Mouse (Mus musculus): ENCODE measurements around the gene 4930590J08Rik. TPM values are rescaled to one million over a fixed set of nuclear protein-coding genes. Genes with fewer than 3 reads are reported as not detected.
A peak's percentile ranks its signal among the peaks of the same experiment; 100 is the strongest.

The 4930590J08Rik gene
- polyA plus RNA-seq, 1 experiment: 134 TPM

DNA sequence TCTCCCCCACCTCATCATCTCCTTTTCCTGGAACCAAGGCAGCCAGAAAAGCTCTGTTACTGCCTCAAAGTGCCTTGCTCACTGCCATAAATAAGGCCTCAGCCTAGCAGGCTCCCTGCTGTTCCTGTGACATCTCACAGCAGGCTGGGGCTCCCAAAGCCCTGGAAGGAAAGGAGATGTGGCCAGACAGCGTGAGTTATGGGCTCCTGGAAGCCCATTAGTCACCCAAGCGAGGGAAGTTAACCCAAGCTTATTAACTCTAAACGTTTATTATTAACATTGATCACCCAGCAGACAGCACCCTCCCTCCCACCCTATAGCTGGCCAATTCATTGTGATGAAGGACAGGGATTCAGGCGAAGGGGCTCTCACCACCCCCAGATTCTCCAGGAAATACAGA lies 60.8 kb downstream of the 4930590J08Rik start:
- Histone ChIP-seq H3K27me3 (ENCODE audit: control insufficient read depth, insufficient read depth, low read length) (no peaks in the 10 kb centered on the region), H3K4me3 (ENCODE audit: control insufficient read depth, low read depth, low read length) (no peak overlapping the region), H3K27ac (ENCODE audit: control insufficient read depth, insufficient read depth, low read depth, low read length) (no peak overlapping the region), H3K4me1 (ENCODE audit: control insufficient read depth, insufficient read depth, low read length) (no peaks in the 10 kb centered on the region), H3K36me3 (ENCODE audit: control insufficient read depth, insufficient read depth, low read length) (no peaks in the 10 kb centered on the region)
- TF ChIP-seq POLR2A (IDR thresholded peaks at IDR 0.05; ENCODE audit: control insufficient read depth, low read depth, low read length): no peak
- TF ChIP-seq CTCF (IDR thresholded peaks at IDR 0.05; ENCODE audit: control insufficient read depth, insufficient read depth, insufficient replicate concordance, low read depth, low read length): no peak

DNA sequence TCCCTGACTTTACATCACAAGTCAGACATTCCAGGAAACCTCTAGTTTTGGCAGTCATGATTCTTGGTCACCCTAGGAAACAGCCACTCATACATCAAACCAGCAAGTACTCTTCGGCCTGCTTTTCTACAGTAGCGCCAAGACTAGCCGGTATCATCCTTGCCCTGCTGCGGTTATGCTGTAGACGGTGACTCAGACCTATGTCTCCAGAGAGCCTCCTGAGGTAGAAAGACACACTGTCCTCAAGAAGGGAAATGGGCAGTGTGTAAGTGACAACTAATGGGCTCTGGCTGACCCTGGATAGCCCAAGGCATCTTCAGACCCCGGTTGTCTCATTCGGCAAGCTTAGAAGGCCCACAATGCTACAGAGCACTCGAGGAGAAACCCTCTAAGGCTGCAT lies 62.5 kb downstream of the 4930590J08Rik start:
- Histone ChIP-seq H3K27me3 (ENCODE audit: control insufficient read depth, insufficient read depth, low read length) (no peaks in the 10 kb centered on the region), H3K4me3 (ENCODE audit: control insufficient read depth, low read depth, low read length) (no peak overlapping the region), H3K4me1 (ENCODE audit: control insufficient read depth, insufficient read depth, low read length) (no peaks in the 10 kb centered on the region), H3K36me3 (ENCODE audit: control insufficient read depth, insufficient read depth, low read length) (no peaks in the 10 kb centered on the region), H3K27ac (ENCODE audit: control insufficient read depth, insufficient read depth, low read depth, low read length) (no peak overlapping the region)
- TF ChIP-seq CTCF (IDR thresholded peaks at IDR 0.05; ENCODE audit: control insufficient read depth, insufficient read depth, insufficient replicate concordance, low read depth, low read length) (no peak), POLR2A (IDR thresholded peaks at IDR 0.05; ENCODE audit: control insufficient read depth, low read depth, low read length) (no peak)

DNA sequence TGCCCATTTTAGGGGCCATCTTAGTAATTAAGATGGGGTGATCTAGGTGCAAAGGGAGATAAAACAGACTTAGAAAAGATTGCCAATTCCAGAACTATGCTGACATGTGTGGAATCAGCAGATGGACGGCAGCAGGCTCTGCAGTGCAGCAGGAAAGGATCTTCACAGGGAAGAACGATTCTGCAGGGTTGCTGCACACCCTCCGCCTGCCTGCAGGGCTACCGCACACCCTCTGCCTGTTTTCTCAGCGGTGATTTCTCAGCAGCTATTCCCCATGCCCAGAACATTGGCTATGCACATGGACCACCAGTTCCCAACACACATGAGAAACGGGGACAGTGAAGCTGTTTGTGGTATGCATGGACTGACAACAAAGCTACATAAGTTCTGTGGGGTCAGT lies 63.4 kb downstream of the 4930590J08Rik start:
- H3K36me3 ChIP-seq (ENCODE audit: control insufficient read depth, insufficient read depth, low read length): no peaks in the 10 kb centered on the region
- no peak overlapping the region for H3K27ac ChIP-seq (ENCODE audit: control insufficient read depth, insufficient read depth, low read depth, low read length)
- TF ChIP-seq POLR2A (IDR thresholded peaks at IDR 0.05; ENCODE audit: control insufficient read depth, low read depth, low read length) (no peak), CTCF (IDR thresholded peaks at IDR 0.05; ENCODE audit: control insufficient read depth, insufficient read depth, insufficient replicate concordance, low read depth, low read length) (no peak)

DNA sequence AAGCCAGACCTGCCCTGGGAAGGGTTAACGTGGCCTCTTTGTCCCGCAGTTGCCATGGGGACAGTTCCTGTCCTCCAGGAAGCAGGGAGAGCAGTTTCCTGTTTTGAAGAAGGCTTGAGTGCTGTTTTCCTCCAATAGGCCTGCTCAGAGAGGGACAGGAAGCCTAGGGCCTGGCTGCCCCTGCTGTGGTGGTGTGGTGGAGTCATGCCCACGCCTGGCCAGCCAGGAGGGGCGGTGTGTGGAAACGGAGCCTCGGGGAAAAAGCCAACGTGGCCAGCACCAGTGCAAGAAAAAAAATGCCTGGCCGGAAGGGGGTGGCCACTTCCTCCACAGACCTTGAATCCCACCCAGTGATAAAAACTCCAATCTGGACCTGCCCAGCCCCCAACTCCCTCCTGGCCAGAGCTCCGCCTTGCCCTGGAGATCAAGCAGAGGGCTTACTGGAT lies 69.6 kb downstream of the 4930590J08Rik start:
- no peak overlapping the region for H3K27ac ChIP-seq (ENCODE audit: control insufficient read depth, insufficient read depth, low read depth, low read length)
- no peak overlapping the region for H3K4me3 ChIP-seq (ENCODE audit: control insufficient read depth, low read depth, low read length)
- H3K27me3 ChIP-seq (ENCODE audit: control insufficient read depth, insufficient read depth, low read length): no peaks in the 10 kb centered on the region
- no peak for TF ChIP-seq CTCF (IDR thresholded peaks at IDR 0.05; ENCODE audit: control insufficient read depth, insufficient read depth, insufficient replicate concordance, low read depth, low read length)
- no peak for TF ChIP-seq POLR2A (IDR thresholded peaks at IDR 0.05; ENCODE audit: control insufficient read depth, low read depth, low read length)
- H3K36me3 ChIP-seq (ENCODE audit: control insufficient read depth, insufficient read depth, low read length): no peaks in the 10 kb centered on the region
- H3K4me1 ChIP-seq (ENCODE audit: control insufficient read depth, insufficient read depth, low read length): peaks cover 7% of the 10 kb centered on the region

More for the DNA sequence above, 63.4 kb downstream of the 4930590J08Rik start:
- H3K4me1 ChIP-seq (ENCODE audit: control insufficient read depth, insufficient read depth, low read length): no peaks in the 10 kb centered on the region
- no peaks in the 10 kb centered on the region for H3K27me3 ChIP-seq (ENCODE audit: control insufficient read depth, insufficient read depth, low read length)
- H3K4me3 ChIP-seq (ENCODE audit: control insufficient read depth, low read depth, low read length): no peak overlapping the region

DNA sequence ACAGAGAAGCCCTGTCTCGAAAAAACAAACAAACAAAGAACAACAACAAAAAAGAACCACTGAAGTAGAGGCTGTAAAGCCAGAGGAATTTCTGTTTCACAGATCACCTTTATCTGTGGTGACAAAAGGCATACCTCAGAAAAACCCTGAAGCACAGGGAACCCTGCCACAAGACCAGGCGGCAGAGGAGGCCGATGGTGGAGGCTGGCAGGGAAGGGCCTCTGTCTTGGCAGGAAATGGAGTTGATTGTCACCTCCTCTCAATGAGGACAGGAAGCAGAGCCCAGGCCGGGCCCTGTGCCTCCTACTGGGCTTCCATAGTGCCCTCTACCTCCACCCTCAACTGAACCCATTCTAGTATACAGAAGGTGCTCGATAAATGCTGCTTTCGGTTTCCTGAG lies 71.4 kb downstream of the 4930590J08Rik start:
- H3K4me3 ChIP-seq (ENCODE audit: control insufficient read depth, low read depth, low read length): no peak overlapping the region
- no peaks in the 10 kb centered on the region for H3K27me3 ChIP-seq (ENCODE audit: control insufficient read depth, insufficient read depth, low read length)
- TF ChIP-seq CTCF (IDR thresholded peaks at IDR 0.05; ENCODE audit: control insufficient read depth, insufficient read depth, insufficient replicate concordance, low read depth, low read length) (no peak), POLR2A (IDR thresholded peaks at IDR 0.05; ENCODE audit: control insufficient read depth, low read depth, low read length) (no peak)
- H3K27ac ChIP-seq (ENCODE audit: control insufficient read depth, insufficient read depth, low read depth, low read length): no peak overlapping the region
- H3K4me1 ChIP-seq (ENCODE audit: control insufficient read depth, insufficient read depth, low read length): peaks cover 7% of the 10 kb centered on the region
- no peaks in the 10 kb centered on the region for H3K36me3 ChIP-seq (ENCODE audit: control insufficient read depth, insufficient read depth, low read length)

DNA sequence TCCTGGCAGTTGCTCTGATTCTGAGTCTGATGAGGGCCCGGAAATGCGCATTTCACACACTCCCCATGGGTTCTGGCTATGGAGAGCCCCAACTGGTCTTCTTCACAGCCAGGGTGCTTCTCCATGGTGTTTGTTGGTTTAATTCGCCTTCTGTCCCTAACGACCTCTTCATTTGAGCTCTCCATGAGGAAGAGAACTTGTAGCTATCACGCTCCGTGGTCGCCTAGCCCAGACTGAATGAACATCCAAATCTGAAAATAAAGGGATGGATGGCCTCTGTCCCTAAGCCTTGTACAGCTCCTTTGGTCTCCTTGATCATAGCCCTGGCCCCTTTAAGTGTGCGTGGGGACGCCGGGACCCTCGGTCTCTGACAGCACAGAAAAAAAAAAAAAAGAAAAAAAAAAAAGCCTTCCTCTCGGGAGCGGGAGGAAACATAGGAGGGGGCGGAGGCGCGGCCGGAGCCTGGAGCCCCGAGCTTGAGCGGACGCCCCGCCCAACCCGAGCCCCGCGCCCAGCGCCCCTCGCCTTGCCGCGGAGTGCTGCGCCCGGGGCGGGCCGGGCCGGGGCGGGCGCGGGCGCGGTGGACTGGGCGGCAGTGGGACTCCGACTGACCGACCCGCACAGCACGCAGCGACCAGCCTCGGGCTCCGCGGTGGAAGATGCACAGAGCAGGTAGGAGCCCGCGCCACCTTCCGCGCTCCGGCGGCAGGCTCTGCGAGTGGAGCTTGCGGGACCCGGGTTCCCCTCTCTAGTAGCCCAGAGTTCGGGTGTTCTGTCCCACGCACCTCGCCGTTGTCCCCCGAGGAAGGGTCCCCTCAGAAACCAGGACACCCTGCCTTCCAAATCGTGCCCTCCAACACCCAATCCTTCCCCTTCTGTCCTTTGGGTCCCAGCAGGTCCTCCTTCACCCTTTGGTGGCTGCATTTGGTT lies 76.0 kb downstream of the 4930590J08Rik start, which contains the start of gene Fgd5:
Fgd5 (plus strand) TSS at position 508 of the 930 bp plus-strand sequence.
- H3K27ac ChIP-seq (ENCODE audit: control insufficient read depth, insufficient read depth, low read depth, low read length): no peak within 1 kb of the TSS
- no peaks in the 10 kb centered on the region for H3K27me3 ChIP-seq (ENCODE audit: control insufficient read depth, insufficient read depth, low read length)
- peak within 1 kb of the TSS; percentile 23 for H3K4me3 ChIP-seq (ENCODE audit: control insufficient read depth, low read depth, low read length)
- TF ChIP-seq CTCF (IDR thresholded peaks at IDR 0.05; ENCODE audit: control insufficient read depth, insufficient read depth, insufficient replicate concordance, low read depth, low read length): no peak
- no peak for TF ChIP-seq POLR2A (IDR thresholded peaks at IDR 0.05; ENCODE audit: control insufficient read depth, low read depth, low read length)
- peaks cover 4% of the 10 kb centered on the region; the same call in 1 of the 2 replicates for H3K4me1 ChIP-seq (ENCODE audit: control insufficient read depth, insufficient read depth, low read length)
- H3K36me3 ChIP-seq (ENCODE audit: control insufficient read depth, insufficient read depth, low read length): no peaks in the 10 kb centered on the region

DNA sequence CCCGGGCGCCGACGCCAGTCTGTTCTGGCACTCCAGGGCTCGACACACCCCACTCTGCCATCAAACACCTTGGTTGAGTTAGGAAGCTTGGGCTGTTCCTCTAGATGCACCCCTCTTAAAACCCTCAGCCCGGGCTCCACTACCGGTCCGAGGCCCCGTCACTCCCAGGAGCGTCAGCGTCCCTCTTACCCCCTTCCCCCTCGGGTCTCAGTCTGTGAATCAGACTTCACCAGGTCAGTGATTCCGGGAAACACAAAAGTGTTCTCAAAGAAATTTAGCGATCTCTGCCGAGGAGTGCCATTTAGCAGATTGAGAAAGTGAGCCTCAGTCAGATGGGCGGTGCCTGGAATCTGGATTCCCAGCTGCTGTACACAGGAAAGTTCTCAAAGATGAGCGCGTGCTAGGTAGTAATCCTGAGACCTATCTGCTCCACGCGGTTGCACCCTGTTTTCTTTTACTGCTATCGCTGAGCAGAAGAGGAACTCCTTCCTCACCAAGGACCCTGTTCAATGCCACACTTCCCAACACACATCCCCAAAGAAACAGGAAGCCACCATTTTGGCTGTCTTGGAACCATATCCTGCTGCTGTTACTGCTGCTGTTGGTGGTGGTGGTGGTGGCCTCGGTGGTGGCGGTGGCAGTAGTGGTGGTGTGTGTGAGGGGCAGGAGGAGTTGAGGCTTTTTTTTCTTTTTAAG lies 76.8 kb downstream of the 4930590J08Rik start:
- Histone ChIP-seq H3K4me1 (ENCODE audit: control insufficient read depth, insufficient read depth, low read length) (peaks cover 4% of the 10 kb centered on the region; the same call in 1 of the 2 replicates), H3K36me3 (ENCODE audit: control insufficient read depth, insufficient read depth, low read length) (no peaks in the 10 kb centered on the region), H3K27me3 (ENCODE audit: control insufficient read depth, insufficient read depth, low read length) (no peaks in the 10 kb centered on the region), H3K4me3 (ENCODE audit: control insufficient read depth, low read depth, low read length) (peak overlapping the region; percentile 23), H3K27ac (ENCODE audit: control insufficient read depth, insufficient read depth, low read depth, low read length) (no peak overlapping the region)
- TF ChIP-seq CTCF (IDR thresholded peaks at IDR 0.05; ENCODE audit: control insufficient read depth, insufficient read depth, insufficient replicate concordance, low read depth, low read length) (no peak), POLR2A (IDR thresholded peaks at IDR 0.05; ENCODE audit: control insufficient read depth, low read depth, low read length) (no peak)

Measured in testis, adult 2 months (tissue).